Mouse (Mus musculus) monocyte, adult 5-6 weeks (primary cell): ENCODE data around the gene Ptgfrn. TPM values are rescaled to one million over a fixed set of nuclear protein-coding genes. Genes with fewer than 3 reads are reported as not detected.

Experiments
- ATAC-seq: fragments of 153-309, 156-312 bp; replicated peaks from 2 replicates; pipeline ENCODE4 v1.8.0; 2017; ENCODE audit warnings: mild to moderate bottlenecking; ENCODE audit not compliant: low TSS enrichment, insufficient number of reproducible peaks, severe bottlenecking, poor library complexity, low FRiP score
- total RNA-seq: library from RNA; stranded (forward); fragments of 200-1000, 200-491, 200-594 nt; gene quantifications from 3 replicates; pipeline ENCODE4 v1.2.3, GENCODE M21; 2017

The Ptgfrn gene
- total RNA-seq, 1 experiment from 2014 or later = 0.57 TPM

DNA sequence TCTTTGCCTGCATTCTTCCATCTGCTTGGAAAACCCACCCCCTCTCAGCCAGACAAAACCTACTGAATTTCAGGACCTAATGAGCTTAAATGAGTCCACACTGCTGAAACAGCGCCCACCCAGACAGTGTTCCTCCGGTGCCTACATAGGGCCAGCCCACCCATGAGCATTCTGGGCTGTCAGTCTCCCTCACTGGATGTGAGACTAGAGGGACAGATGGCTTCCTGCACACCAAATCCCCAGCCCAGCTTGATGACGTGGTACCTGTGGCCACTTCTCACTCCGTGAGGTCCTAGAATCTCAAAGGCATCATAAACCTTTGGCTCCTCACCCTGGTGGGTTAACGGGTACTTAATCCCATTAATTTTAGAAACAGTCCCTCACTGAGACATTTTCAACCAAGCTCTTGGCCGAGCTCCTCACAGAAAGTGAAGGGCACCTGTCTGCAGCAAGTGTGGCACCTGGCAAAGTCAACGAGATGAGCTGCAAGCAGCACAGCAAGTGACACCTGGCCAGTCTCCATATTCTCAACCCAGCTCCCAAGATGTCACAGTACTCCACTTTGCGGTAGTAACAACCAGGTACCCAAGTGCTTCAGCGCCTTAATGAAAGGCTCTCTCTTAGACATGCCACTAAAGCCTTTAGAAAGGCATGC, 12.8 kb downstream of the Ptgfrn start:
- no peak for ATAC-seq

DNA sequence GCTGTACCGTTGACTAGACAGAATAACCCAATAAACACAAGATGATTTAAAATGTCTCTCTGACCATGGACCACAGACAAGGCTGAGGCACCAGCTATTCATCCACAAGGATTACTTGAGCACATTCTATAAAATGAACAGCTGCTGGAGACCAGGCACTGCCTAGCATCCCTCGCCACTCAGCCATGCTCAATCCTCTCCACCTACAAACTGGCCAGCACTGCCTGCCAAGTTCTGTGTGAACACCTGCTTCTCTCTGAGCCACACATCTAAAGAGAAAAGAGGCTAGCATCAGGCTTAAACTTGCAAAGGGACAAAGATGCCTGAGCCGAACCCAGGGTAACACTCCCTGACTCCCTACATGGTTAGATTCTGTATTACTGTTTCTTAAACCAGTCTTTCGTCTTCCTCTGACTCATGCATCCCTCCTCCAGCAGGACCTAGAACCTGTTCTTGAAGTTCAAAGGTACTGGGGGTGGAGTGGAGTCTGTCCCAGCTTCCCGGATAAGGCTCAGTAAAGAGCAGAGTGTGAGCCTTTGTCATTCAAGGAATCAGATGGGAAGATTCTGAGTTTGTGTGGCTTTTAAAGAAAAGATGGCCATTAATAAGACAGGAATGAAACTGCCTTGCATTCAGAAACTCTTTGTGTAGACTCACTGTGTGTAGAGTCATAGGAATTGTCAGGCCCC, 14.2 kb downstream of the Ptgfrn start:
- ATAC-seq = no peak

GRCm38 (mm10) chr3:101092202-101092601, 17.9 kb downstream of the Ptgfrn start:
- ATAC-seq = no peak

DNA sequence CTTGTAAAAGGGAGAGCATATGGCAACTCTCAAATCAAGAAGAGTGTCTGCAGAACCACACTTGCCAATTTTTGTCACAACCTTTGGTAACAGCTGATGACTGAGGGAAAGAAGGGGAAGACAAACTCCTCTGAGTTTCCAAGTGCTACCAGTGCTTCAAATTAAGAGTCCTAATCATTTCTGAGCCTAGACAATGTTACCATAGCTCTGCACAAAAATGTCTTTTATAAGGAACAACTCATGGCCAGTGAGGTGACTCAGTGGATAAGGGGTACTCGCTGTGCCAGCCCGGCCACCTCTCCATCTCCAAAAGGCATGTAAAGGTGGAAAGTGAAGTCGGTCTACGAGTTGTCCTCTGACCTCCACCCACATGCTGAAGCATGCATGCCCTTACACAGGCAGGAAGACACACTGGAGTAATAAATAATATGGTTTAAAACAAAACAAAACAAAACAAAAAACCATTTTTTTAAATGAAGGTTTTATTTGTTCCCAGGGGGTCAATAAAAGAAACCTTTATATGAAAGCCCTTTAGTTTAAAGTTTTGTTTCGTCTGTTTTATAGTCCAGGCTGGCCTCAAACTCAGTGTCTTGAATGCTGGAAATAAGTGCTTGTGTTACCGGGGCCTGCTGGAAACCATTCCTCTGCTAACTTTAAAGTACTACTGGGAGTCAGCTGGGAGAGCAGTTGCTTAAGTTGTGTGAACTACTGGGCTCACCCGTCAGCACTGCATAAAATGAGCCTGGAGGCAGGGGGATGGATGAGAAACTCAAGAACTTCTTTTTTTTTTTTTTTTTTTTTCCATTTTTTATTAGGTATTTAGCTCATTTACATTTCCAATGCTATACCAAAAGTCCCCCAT, 23.3 kb downstream of the Ptgfrn start:
- no peak for ATAC-seq

- ATAC-seq = no peak
Measured at GRCm38 (mm10) chr3:101080925-101081324, 29.2 kb downstream of the Ptgfrn start.

DNA sequence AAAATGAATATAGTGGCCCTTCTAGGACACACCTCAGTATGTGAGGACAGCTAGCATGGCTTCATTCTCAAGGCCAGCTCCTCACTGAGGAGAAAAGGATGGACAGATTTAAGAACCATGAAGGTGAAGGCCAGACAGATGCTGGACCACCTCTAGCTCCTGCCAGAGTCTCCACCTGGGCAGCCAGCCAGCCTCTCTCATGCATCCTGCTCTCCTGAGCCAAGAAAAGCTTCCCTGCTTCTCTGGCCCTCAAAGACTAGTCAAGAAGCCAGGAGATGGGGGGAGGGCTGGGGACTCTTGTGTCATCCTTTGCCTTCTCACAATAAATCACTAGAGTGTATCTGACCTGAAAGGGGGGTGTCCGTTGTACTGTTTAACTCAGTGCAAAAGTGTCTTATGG, 31.7 kb downstream of the Ptgfrn start:
- no peak for ATAC-seq

GRCm38 (mm10) chr3:101077710-101078100, 32.4 kb downstream of the Ptgfrn start:
- ATAC-seq = no peak

GRCm38 (mm10) chr3:101076966-101077709, 32.9 kb downstream of the Ptgfrn start:
- no peak for ATAC-seq

DNA sequence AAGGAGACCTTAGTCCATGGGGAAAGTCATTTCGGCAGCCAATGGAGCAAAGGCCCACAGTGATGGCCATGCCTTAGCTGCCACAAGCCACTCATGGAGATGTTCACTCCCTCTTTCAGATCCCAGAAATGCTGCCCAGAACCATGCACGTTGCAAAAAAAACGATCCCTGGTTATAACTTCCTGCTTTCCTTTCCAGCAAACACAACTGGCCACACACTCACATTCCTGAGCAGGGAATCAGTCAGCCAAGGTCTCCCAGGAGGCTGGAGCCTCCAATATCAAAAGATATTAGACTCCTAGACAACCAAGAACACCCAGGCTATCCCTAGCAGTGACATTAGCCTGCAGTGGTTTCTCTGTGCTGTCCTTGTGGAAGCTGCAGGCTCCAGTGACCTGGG, 34.2 kb downstream of the Ptgfrn start:
- ATAC-seq = no peak

DNA sequence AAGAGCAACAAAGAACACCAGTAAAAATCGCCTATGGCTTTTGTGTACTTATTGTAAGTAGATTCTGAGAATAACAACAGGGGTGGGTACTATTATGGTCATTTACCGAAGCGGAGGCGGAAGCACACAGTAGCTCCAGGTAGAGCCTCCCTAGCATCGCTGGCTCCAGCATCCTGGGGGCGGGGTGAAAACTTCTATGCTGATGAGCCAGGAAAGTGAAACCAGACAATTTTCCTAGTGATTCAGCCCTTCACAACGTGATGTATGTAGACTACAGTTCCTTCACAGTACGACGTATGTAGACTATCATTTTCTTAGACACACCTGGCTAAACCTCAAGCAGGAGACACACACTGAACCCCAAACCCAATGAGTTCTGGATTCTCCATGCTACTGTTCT, 36.7 kb downstream of the Ptgfrn start:
- ATAC-seq = no peak

- no peak for ATAC-seq
Measured at GRCm38 (mm10) chr3:101072506-101073215, 37.4 kb downstream of the Ptgfrn start.

DNA sequence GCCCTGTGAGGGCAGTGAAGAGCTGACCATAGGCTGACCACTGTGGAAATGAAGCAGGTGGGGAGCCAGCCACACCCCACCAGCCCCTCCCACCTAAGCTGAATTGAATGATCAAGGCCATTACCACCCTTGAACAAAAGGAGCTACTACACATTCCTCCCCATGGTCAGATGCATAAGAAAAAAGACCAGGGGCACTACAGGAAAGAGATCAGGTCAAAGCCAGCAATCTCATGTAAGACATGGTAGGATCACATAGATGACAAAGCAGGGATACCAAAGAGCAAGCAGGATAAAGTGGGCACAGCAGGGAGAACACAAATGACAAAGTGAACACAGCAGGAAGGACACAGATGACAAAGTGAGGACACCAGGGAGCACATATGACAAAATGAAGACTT, 38.5 kb downstream of the Ptgfrn start:
- no peak for ATAC-seq

GRCm38 (mm10) chr3:101070796-101071235, 39.3 kb downstream of the Ptgfrn start:
- ATAC-seq = no peak

GRCm38 (mm10) chr3:101070230-101070795, 39.8 kb downstream of the Ptgfrn start:
- no peak for ATAC-seq

- ATAC-seq = no peak
Measured at GRCm38 (mm10) chr3:101068701-101069100, 41.4 kb downstream of the Ptgfrn start.

- ATAC-seq = no peak
Measured at GRCm38 (mm10) chr3:101066175-101066574, 43.9 kb downstream of the Ptgfrn start.

DNA sequence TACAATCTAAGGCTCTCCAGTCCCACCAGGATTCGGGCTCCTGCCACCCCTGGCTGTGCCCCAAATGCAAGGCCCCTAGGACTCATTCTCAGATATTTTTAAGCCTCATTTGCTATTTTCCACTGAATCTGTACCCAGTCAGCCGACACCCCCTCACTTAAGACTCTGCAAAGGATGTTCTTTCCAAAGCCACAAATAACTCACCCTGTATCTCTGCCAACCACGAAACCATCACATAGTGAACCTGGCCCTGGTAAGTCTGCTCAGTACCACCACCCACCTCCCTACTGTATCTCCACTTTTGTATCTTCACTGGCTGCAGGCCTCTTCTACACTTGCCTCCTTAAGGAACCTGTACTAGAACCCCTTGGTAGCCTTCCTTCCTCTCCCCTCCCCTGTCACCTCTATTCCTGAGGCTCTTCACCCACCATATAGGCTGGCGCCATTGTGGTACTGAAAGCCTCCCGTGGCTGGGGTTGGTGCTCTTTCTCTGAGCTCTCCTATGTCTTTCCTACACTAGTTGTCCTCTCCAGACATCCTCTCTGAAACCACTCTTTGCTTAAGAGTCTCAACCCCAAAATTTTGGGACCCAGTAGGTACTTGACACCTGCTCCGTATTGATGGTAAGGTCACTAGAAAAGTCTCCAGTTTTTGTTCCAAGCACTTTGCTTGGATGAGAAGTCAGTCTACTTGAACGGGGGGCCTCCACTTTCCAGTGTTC, 48.1 kb downstream of the Ptgfrn start:
- ATAC-seq = no peak
